8 mouse cellular contexts compared by ENCODE assay signal in genomic region chr3:87910573-87911141, GRCm38 (mm10). TPM values are rescaled to one million over a fixed set of nuclear protein-coding genes. Genes with fewer than 3 reads are reported as not detected.
DNase-seq lines count a peak whose midpoint lies in the region; ATAC-seq and TF ChIP-seq lines count a peak whose summit lies in the region.

No protein-coding gene starts in this region.

- peaks cover 32% of the 10 kb centered on the region for H3K4me1 ChIP-seq in hindbrain, postnatal 0 days (ENCODE audit: insufficient read depth, low read length)
- H3K4me1 ChIP-seq in limb, embryonic 12.5 days (replicated peaks): peaks cover 39% of the 10 kb centered on the region
- peaks cover 48% of the 10 kb centered on the region for H3K4me1 ChIP-seq in midbrain, embryonic 13.5 days (replicated peaks)
- peaks cover 37% of the 10 kb centered on the region for H3K4me1 ChIP-seq in stomach, embryonic 15.5 days

- peaks cover 14% of the 10 kb centered on the region for H3K36me3 ChIP-seq in hindbrain, postnatal 0 days (ENCODE audit: insufficient read depth, low read length)
- peaks cover 28% of the 10 kb centered on the region for H3K36me3 ChIP-seq in limb, embryonic 12.5 days
- H3K36me3 ChIP-seq in midbrain, embryonic 13.5 days: peaks cover 26% of the 10 kb centered on the region
- peaks cover 27% of the 10 kb centered on the region for H3K36me3 ChIP-seq in stomach, embryonic 15.5 days

- WGBS in hindbrain, postnatal 0 days: 5% methylated on average over 12 of the region's 12 CpGs
- 5% methylated on average over 12 of the region's 12 CpGs for WGBS in limb, embryonic 12.5 days
- WGBS in midbrain, embryonic 13.5 days: 2% methylated on average over 12 of the region's 12 CpGs
- WGBS in stomach, embryonic 15.5 days: 7% methylated on average over 12 of the region's 12 CpGs

- no peaks in the 10 kb centered on the region for H3K9me3 ChIP-seq in hindbrain, postnatal 0 days (ENCODE audit: low read length)
- H3K9me3 ChIP-seq in limb, embryonic 12.5 days: no peaks in the 10 kb centered on the region
- no peaks in the 10 kb centered on the region for H3K9me3 ChIP-seq in midbrain, embryonic 13.5 days
- no peaks in the 10 kb centered on the region for H3K9me3 ChIP-seq in stomach, embryonic 15.5 days

- H3K9ac ChIP-seq in hindbrain, postnatal 0 days (replicated peaks; ENCODE audit: low read length): peak overlapping the region; percentile 38
- peak overlapping the region; percentile 53 for H3K9ac ChIP-seq in limb, embryonic 12.5 days (replicated peaks)
- peak overlapping the region; percentile 54 for H3K9ac ChIP-seq in midbrain, embryonic 13.5 days (replicated peaks)
- no peak overlapping the region for H3K9ac ChIP-seq in stomach, embryonic 15.5 days

- peak overlapping the region; percentile 86 for H3K27ac ChIP-seq in hindbrain, postnatal 0 days
- peak overlapping the region; percentile 84 for H3K27ac ChIP-seq in limb, embryonic 12.5 days
- H3K27ac ChIP-seq in midbrain, embryonic 13.5 days: peak overlapping the region; percentile 84
- H3K27ac ChIP-seq in stomach, embryonic 15.5 days: peak overlapping the region; percentile 97

- peak; percentile 48 for DNase-seq in CD4-positive, CD25-positive, alpha-beta regulatory T cell, adult 2 months (ENCODE audit: low read depth, low spot score)
- peak; percentile 67 to 74 for DNase-seq in cerebellum, postnatal 14 days
- peak; percentile 80 to 83 for DNase-seq in gastrocnemius, adult 8-10 months (ENCODE audit: low spot score in 2 of 2)
- peak; percentile 79 for DNase-seq in hindbrain, postnatal 0 days (ENCODE audit: low spot score)

- H3K4me3 ChIP-seq in hindbrain, postnatal 0 days (ENCODE audit: low read length): peak overlapping the region; percentile 37
- H3K4me3 ChIP-seq in limb, embryonic 12.5 days (replicated peaks): peak overlapping the region; percentile 38
- H3K4me3 ChIP-seq in midbrain, embryonic 13.5 days (replicated peaks): peak overlapping the region; percentile 42
- H3K4me3 ChIP-seq in stomach, embryonic 15.5 days (replicated peaks): peak overlapping the region; percentile 32

- H3K4me2 ChIP-seq in hindbrain, postnatal 0 days (ENCODE audit: low read depth, low read length): peak overlapping the region; percentile 62
- H3K4me2 ChIP-seq in limb, embryonic 12.5 days: peak overlapping the region; percentile 94
- H3K4me2 ChIP-seq in midbrain, embryonic 13.5 days (replicated peaks): peak overlapping the region; percentile 54
- H3K4me2 ChIP-seq in stomach, embryonic 15.5 days: peak overlapping the region; percentile 77

- no peak for TF ChIP-seq CTCF in hindbrain, postnatal 0 days (IDR thresholded peaks at IDR 0.05; ENCODE audit: low read depth)

- no peaks in the 10 kb centered on the region for H3K27me3 ChIP-seq in hindbrain, postnatal 0 days (ENCODE audit: insufficient read depth, low read length)
- no peaks in the 10 kb centered on the region for H3K27me3 ChIP-seq in limb, embryonic 12.5 days
- H3K27me3 ChIP-seq in midbrain, embryonic 13.5 days: no peaks in the 10 kb centered on the region
- H3K27me3 ChIP-seq in stomach, embryonic 15.5 days (replicated peaks): no peaks in the 10 kb centered on the region

- ATAC-seq in CD4-positive, CD25-positive, alpha-beta regulatory T cell, adult 4 months: no peak
- ATAC-seq in hindbrain, postnatal 0 days: peak; percentile 46
- peak; percentile 24; the same call in 1 of the 2 replicates for ATAC-seq in limb, embryonic 12.5 days (ENCODE audit: insufficient number of reproducible peaks, insufficient read depth, low FRiP score, low TSS enrichment, low read depth)
- peak; percentile 14; the same call in 1 of the 2 replicates for ATAC-seq in midbrain, embryonic 13.5 days
- ATAC-seq in stomach, embryonic 15.5 days (ENCODE audit: insufficient read depth, low FRiP score, low read depth): peak; percentile 19; the same call in 1 of the 2 replicates

RNA-seq across cellular contexts. Expression of gene Hdgf, which starts 4.5 kb away (rescaled TPM):
- 10 to 100 TPM; 36.0 to 43.7 TPM for polyA plus RNA-seq in CD4-positive, CD25-positive, alpha-beta regulatory T cell, adult 4 months (2017; shearing (Covaris generic))
- 100 to 1,000 TPM; 243 to 264 (median 254) TPM for total RNA-seq in gastrocnemius, adult 8-10 months (2022)
- total RNA-seq in hindbrain, postnatal 0 days (2014; rRNA removed): 82.1 and 82.7 TPM in 2 replicates
- 145 and 148 TPM in 2 replicates for polyA plus RNA-seq in hindbrain, postnatal 0 days (2015; fragmentation: Nextera tagmentation; extraction: Ambion mirVana)
- 286 and 294 TPM in 2 replicates for polyA plus RNA-seq in limb, embryonic 12.5 days (2016; fragmentation: Nextera tagmentation; extraction: Ambion mirVana)
- polyA plus RNA-seq in midbrain, embryonic 13.5 days (2015; fragmentation: Nextera tagmentation; extraction: Ambion mirVana): 125 and 176 TPM in 2 replicates
- 238 and 249 TPM in 2 replicates for polyA plus RNA-seq in stomach, embryonic 15.5 days (2015; fragmentation: Nextera tagmentation; extraction: Ambion mirVana)

RNA-seq across cellular contexts. Expression of gene Mrpl24, which starts 8.6 kb away (rescaled TPM):
- 100 to 1,000 TPM; 169 TPM for polyA plus RNA-seq in CD4-positive, CD25-positive, alpha-beta regulatory T cell, adult 4 months (2017; shearing (Covaris generic))
- total RNA-seq in gastrocnemius, adult 8-10 months (2022): 10 to 100 TPM; 40.9 to 48.1 (median 45.8) TPM
- 32.1 and 43.2 TPM in 2 replicates for total RNA-seq in hindbrain, postnatal 0 days (2014; rRNA removed)
- polyA plus RNA-seq in hindbrain, postnatal 0 days (2015; fragmentation: Nextera tagmentation; extraction: Ambion mirVana): 44.6 and 50.3 TPM in 2 replicates
- 80.4 and 85.9 TPM in 2 replicates for polyA plus RNA-seq in limb, embryonic 12.5 days (2016; fragmentation: Nextera tagmentation; extraction: Ambion mirVana)
- 69.1 and 72.1 TPM in 2 replicates for polyA plus RNA-seq in midbrain, embryonic 13.5 days (2015; fragmentation: Nextera tagmentation; extraction: Ambion mirVana)
- 76.4 and 78.2 TPM in 2 replicates for polyA plus RNA-seq in stomach, embryonic 15.5 days (2015; fragmentation: Nextera tagmentation; extraction: Ambion mirVana)

RNA-seq across cellular contexts. Expression of gene Isg20l2, which starts 19.5 kb away (rescaled TPM):
- polyA plus RNA-seq in CD4-positive, CD25-positive, alpha-beta regulatory T cell, adult 4 months (2017; shearing (Covaris generic)): 10 to 100 TPM in 1 of 2 experiments, 1 to 10 TPM in 1; 8.5 to 15.1 TPM
- 1 to 10 TPM; 5.8 to 7.6 (median 7.2) TPM for total RNA-seq in gastrocnemius, adult 8-10 months (2022)
- total RNA-seq in hindbrain, postnatal 0 days (2014; rRNA removed): 23.8 and 26.2 TPM in 2 replicates
- polyA plus RNA-seq in hindbrain, postnatal 0 days (2015; fragmentation: Nextera tagmentation; extraction: Ambion mirVana): 19.1 and 20.1 TPM in 2 replicates
- polyA plus RNA-seq in limb, embryonic 12.5 days (2016; fragmentation: Nextera tagmentation; extraction: Ambion mirVana): 83.2 and 86.4 TPM in 2 replicates
- polyA plus RNA-seq in midbrain, embryonic 13.5 days (2015; fragmentation: Nextera tagmentation; extraction: Ambion mirVana): 49.2 and 51.0 TPM in 2 replicates
- polyA plus RNA-seq in stomach, embryonic 15.5 days (2015; fragmentation: Nextera tagmentation; extraction: Ambion mirVana): 45.8 and 48.1 TPM in 2 replicates

RNA-seq across cellular contexts. Expression of gene Rrnad1, which starts 19.9 kb away (rescaled TPM):
- 10 to 100 TPM; 24.4 to 28.2 TPM for polyA plus RNA-seq in CD4-positive, CD25-positive, alpha-beta regulatory T cell, adult 4 months (2017; shearing (Covaris generic))
- total RNA-seq in gastrocnemius, adult 8-10 months (2022): 1 to 10 TPM; 2.4 to 4.1 (median 3.5) TPM
- total RNA-seq in hindbrain, postnatal 0 days (2014; rRNA removed): 19.4 and 36.4 TPM in 2 replicates
- 18.1 and 19.3 TPM in 2 replicates for polyA plus RNA-seq in hindbrain, postnatal 0 days (2015; fragmentation: Nextera tagmentation; extraction: Ambion mirVana)
- 22.4 and 26.5 TPM in 2 replicates for polyA plus RNA-seq in limb, embryonic 12.5 days (2016; fragmentation: Nextera tagmentation; extraction: Ambion mirVana)
- 19.8 and 24.9 TPM in 2 replicates for polyA plus RNA-seq in midbrain, embryonic 13.5 days (2015; fragmentation: Nextera tagmentation; extraction: Ambion mirVana)
- polyA plus RNA-seq in stomach, embryonic 15.5 days (2015; fragmentation: Nextera tagmentation; extraction: Ambion mirVana): 16.2 and 17.6 TPM in 2 replicates

RNA-seq across cellular contexts. Expression of gene Prcc, which starts 25.2 kb away (rescaled TPM):
- polyA plus RNA-seq in CD4-positive, CD25-positive, alpha-beta regulatory T cell, adult 4 months (2017; shearing (Covaris generic)): 1 to 10 TPM; 3.8 to 6.0 TPM
- 10 to 100 TPM; 48.6 to 53.0 (median 52.0) TPM for total RNA-seq in gastrocnemius, adult 8-10 months (2022)
- 93.8 and 97.8 TPM in 2 replicates for total RNA-seq in hindbrain, postnatal 0 days (2014; rRNA removed)
- 20.8 and 20.9 TPM in 2 replicates for polyA plus RNA-seq in hindbrain, postnatal 0 days (2015; fragmentation: Nextera tagmentation; extraction: Ambion mirVana)
- 15.8 and 16.2 TPM in 2 replicates for polyA plus RNA-seq in limb, embryonic 12.5 days (2016; fragmentation: Nextera tagmentation; extraction: Ambion mirVana)
- 13.8 and 15.6 TPM in 2 replicates for polyA plus RNA-seq in midbrain, embryonic 13.5 days (2015; fragmentation: Nextera tagmentation; extraction: Ambion mirVana)
- polyA plus RNA-seq in stomach, embryonic 15.5 days (2015; fragmentation: Nextera tagmentation; extraction: Ambion mirVana): 11.3 and 12.7 TPM in 2 replicates
